ENCODE assay signal across 9 mouse cellular contexts in genomic region chr17:88274720-88275433, GRCm38 (mm10).
DNase-seq lines count a peak whose midpoint lies in the region; ATAC-seq lines count a peak whose summit lies in the region.
"Had no signal": no experiment of that assay in that cellular context is flagged by ENCODE, and none has a peak within 500 bp of the region (broad histone marks: within the 10 kb centered on the region; RNA-seq: fewer than 3 reads in every experiment).

No protein-coding gene starts in this region.

- H3K27me3 ChIP-seq in midbrain, embryonic 13.5 days, result no peaks in the 10 kb centered on the region
- no peaks in the 10 kb centered on the region for H3K27me3 ChIP-seq in midbrain, embryonic 11.5 days (ENCODE audit: control insufficient read depth, insufficient read depth, low read length)
- no peaks in the 10 kb centered on the region for H3K27me3 ChIP-seq in hindbrain, embryonic 16.5 days (replicated peaks; ENCODE audit: control insufficient read depth, insufficient read depth, low read length)

- peaks cover 10% of the 10 kb centered on the region for H3K4me1 ChIP-seq in midbrain, embryonic 13.5 days (replicated peaks)
- no peaks in the 10 kb centered on the region for H3K4me1 ChIP-seq in midbrain, embryonic 11.5 days (ENCODE audit: control insufficient read depth, insufficient read depth, low read length)
- H3K4me1 ChIP-seq in hindbrain, embryonic 16.5 days (ENCODE audit: control insufficient read depth, insufficient read depth, low read depth, low read length), result peaks cover 5% of the 10 kb centered on the region

- H3K4me2 ChIP-seq in midbrain, embryonic 13.5 days (replicated peaks), result no peak overlapping the region
- H3K4me2 ChIP-seq in midbrain, embryonic 11.5 days, result no peak overlapping the region
- H3K4me2 ChIP-seq in hindbrain, embryonic 16.5 days (ENCODE audit: low read length), result peak overlapping the region; percentile 21

- no peak overlapping the region for H3K4me3 ChIP-seq in midbrain, embryonic 13.5 days (replicated peaks)
- H3K4me3 ChIP-seq in midbrain, embryonic 11.5 days (ENCODE audit: low read depth, low read length), result no peak overlapping the region
- no peak overlapping the region for H3K4me3 ChIP-seq in hindbrain, embryonic 16.5 days (ENCODE audit: low read length)

- H3K9me3 ChIP-seq in midbrain, embryonic 13.5 days, result no peaks in the 10 kb centered on the region
- H3K9me3 ChIP-seq in midbrain, embryonic 11.5 days (ENCODE audit: control insufficient read depth, low read length), result no peaks in the 10 kb centered on the region
- H3K9me3 ChIP-seq in hindbrain, embryonic 16.5 days (ENCODE audit: control insufficient read depth, low read length), result no peaks in the 10 kb centered on the region

- peak; percentile 82 for DNase-seq in heart, adult 11 months
- no peak for DNase-seq in heart, postnatal 25 days (ENCODE audit: low spot score)
- no peak for DNase-seq in midbrain, embryonic 11.5 days (ENCODE audit: low spot score, missing footprints)
- DNase-seq in right cerebral cortex, postnatal 10 days (ENCODE audit: low spot score in 2 of 2), result peak; percentile 53 to 66
- no peak for DNase-seq in gastrocnemius, adult 18-20 months (ENCODE audit: low spot score)
- DNase-seq in thymus, postnatal 10 days (ENCODE audit: low spot score in 2 of 2), result no peak
- DNase-seq: thymus, adult 18-20 months had no signal

- intact Hi-C loops in heart, postnatal 25 days (cut with DNase I), result no loop called here

- H3K27ac ChIP-seq in midbrain, embryonic 13.5 days, result peak overlapping the region; percentile 51; the same call in 1 of the 2 replicates
- no peak overlapping the region for H3K27ac ChIP-seq in midbrain, embryonic 11.5 days (ENCODE audit: low read depth, low read length)
- H3K27ac ChIP-seq in hindbrain, embryonic 16.5 days (ENCODE audit: low read depth, low read length), result peak overlapping the region; percentile 67

- ATAC-seq in midbrain, embryonic 13.5 days, result peak; percentile 86
- ATAC-seq in midbrain, embryonic 11.5 days (ENCODE audit: low FRiP score), result no peak
- ATAC-seq in hindbrain, embryonic 16.5 days, result peak; percentile 89

- H3K9ac ChIP-seq in midbrain, embryonic 13.5 days (replicated peaks), result no peak overlapping the region
- no peak overlapping the region for H3K9ac ChIP-seq in midbrain, embryonic 11.5 days (ENCODE audit: low read length)
- no peak overlapping the region for H3K9ac ChIP-seq in hindbrain, embryonic 16.5 days (ENCODE audit: low read depth, low read length)

- H3K36me3 ChIP-seq in midbrain, embryonic 13.5 days, result no peaks in the 10 kb centered on the region
- no peaks in the 10 kb centered on the region for H3K36me3 ChIP-seq in midbrain, embryonic 11.5 days (ENCODE audit: control insufficient read depth, insufficient read depth, low read length)
- no peaks in the 10 kb centered on the region for H3K36me3 ChIP-seq in hindbrain, embryonic 16.5 days (ENCODE audit: control insufficient read depth, insufficient read depth, low read length)

- 44% methylated on average over 6 of the region's 6 CpGs for WGBS in midbrain, embryonic 13.5 days
- WGBS in midbrain, embryonic 11.5 days, result 67% methylated on average over 6 of the region's 6 CpGs
- 24% methylated on average over 6 of the region's 6 CpGs for WGBS in hindbrain, embryonic 16.5 days

Comparison
In these comparisons a context has a peak if more than half of its experiments do, and no peak if none do; other contexts are left out.
1. DNase-seq: peak in heart, adult 11 months (single experiment) and right cerebral cortex, postnatal 10 days (2 of 2); none in heart, postnatal 25 days (single experiment), midbrain, embryonic 11.5 days (single experiment), gastrocnemius, adult 18-20 months (single experiment) and thymus, postnatal 10 days (0 of 2).